Mouse (Mus musculus) liver, postnatal 0 days (tissue): ENCODE measurements around the gene Sptb. TPM values are rescaled to one million over a fixed set of nuclear protein-coding genes. Genes with fewer than 3 reads are reported as not detected.

Source experiments
- ATAC-seq: fragments of 200-750 bp; cut with Nextera tagmentation; 2 replicates; pipeline ENCODE4 v1.8.0; 2017; ENCODE audit warnings: mild to moderate bottlenecking, moderate library complexity
- DNase-seq: peaks from one replicate; pipeline ENCODE4 v3.0.0-alpha.2; 2016
- H3K27ac ChIP-seq: fragments of 300-500 bp; sonication (generic); 2 replicates; pipeline ENCODE4 v1.5.1; 2014; ENCODE audit warnings: antibody characterized with exemption, moderate library complexity, mild to moderate bottlenecking, low read depth
- H3K27me3 ChIP-seq: fragments of 300-500 bp; sonication (generic); 2 replicates; pipeline ENCODE4 v1.6.1; 2014; ENCODE audit warnings: low read length, control low read depth, mixed read lengths; ENCODE audit not compliant: insufficient read depth
- H3K36me3 ChIP-seq: fragments of 300-500 bp; sonication (generic); replicated peaks from 2 replicates; pipeline ENCODE4 v1.6.1; 2014; ENCODE audit warnings: mild to moderate bottlenecking, control low read depth, low read length, moderate library complexity, mixed read lengths; ENCODE audit not compliant: insufficient read depth
- H3K4me1 ChIP-seq: fragments of 300-500 bp; sonication (generic); 2 replicates; pipeline ENCODE4 v1.6.1; 2014; ENCODE audit warnings: antibody characterized with exemption, mild to moderate bottlenecking, control low read depth; ENCODE audit not compliant: insufficient read depth
- H3K4me2 ChIP-seq: fragments of 300-500 bp; sonication (generic); 2 replicates; pipeline ENCODE4 v1.6.1; 2014; ENCODE audit warnings: low read depth, mild to moderate bottlenecking, low read length, moderate library complexity, mixed read lengths
- H3K4me3 ChIP-seq: fragments of 300-500 bp; sonication (generic); 2 replicates; pipeline ENCODE4 v1.5.1; 2014; ENCODE audit warnings: low read depth, low read length
- H3K9ac ChIP-seq: fragments of 300-500 bp; sonication (generic); replicated peaks from 2 replicates; pipeline ENCODE4 v1.6.1; 2014; ENCODE audit warnings: mild to moderate bottlenecking, moderate library complexity
- H3K9me3 ChIP-seq: fragments of 300-500 bp; sonication (generic); 2 replicates; pipeline ENCODE4 v1.6.1; 2016; ENCODE audit warnings: mild to moderate bottlenecking, control low read depth, low read length, mixed read lengths
- CTCF ChIP-seq: sonication (generic); IDR thresholded peaks from 2 replicates; pipeline ENCODE4 v1.5.1; 2016; ENCODE audit warnings: antibody characterized with exemption, low read depth
- EP300 ChIP-seq: IDR thresholded peaks from 2 replicates; pipeline ENCODE4 v1.6.1; 2016; ENCODE audit warnings: antibody characterized with exemption, low read depth, mild to moderate bottlenecking
- WGBS: fragments of 180-500 bp; shearing (Covaris S2); extraction: QIAGEN DNeasy Blood & Tissue Kit; methylation state at CpG from one replicate; pipeline ENCODE4 v1.1.7; 2014; ENCODE audit not compliant: insufficient replicate concordance; 5-methylcytosine and 5-hydroxymethylcytosine counted together
- polyA plus RNA-seq: library from polyadenylated mRNA; unstranded; fragments of >200 nt; fragmentation: Nextera tagmentation; extraction: Ambion mirVana; gene quantifications from 2 replicates; pipeline ENCODE4 v1.2.1, GENCODE M21; 2015

The Sptb gene
- polyA plus RNA-seq, 1 experiment from 2014 or later: 14.8 TPM

DNA sequence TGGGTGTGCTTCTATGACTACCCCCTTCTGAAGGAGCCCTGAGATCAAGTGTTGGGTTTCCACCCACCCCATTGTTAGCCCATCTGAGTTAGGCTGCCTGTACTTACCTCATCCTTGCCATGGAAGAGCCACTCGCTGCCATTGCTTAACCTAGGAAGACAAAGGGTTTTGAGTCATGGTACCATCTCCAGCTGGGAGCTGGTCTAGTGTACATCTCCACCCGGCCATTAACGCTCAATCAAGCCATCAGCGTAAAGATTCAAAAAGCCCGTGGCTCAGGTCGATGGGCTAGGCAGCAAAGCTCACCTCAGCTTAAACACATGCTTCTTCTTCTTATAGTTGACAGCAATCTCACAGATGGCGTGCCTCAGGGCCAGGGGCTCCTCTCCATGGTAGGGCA, 126.9 kb downstream of the Sptb start:
- Histone ChIP-seq H3K4me3 (no peak overlapping the region), H3K4me2 (no peak overlapping the region), H3K27me3 (no peaks in the 10 kb centered on the region), H3K9ac (no peak overlapping the region), H3K4me1 (peaks cover 25% of the 10 kb centered on the region), H3K9me3 (no peaks in the 10 kb centered on the region), H3K36me3 (peaks cover 3% of the 10 kb centered on the region), H3K27ac (no peak overlapping the region)
- ATAC-seq: no peak
- TF ChIP-seq CTCF: no peak
- TF ChIP-seq EP300: no peak
- no peak for DNase-seq
- whole genome bisulfite sequencing: 80% methylated on average over 7 of the region's 7 CpGs

DNA sequence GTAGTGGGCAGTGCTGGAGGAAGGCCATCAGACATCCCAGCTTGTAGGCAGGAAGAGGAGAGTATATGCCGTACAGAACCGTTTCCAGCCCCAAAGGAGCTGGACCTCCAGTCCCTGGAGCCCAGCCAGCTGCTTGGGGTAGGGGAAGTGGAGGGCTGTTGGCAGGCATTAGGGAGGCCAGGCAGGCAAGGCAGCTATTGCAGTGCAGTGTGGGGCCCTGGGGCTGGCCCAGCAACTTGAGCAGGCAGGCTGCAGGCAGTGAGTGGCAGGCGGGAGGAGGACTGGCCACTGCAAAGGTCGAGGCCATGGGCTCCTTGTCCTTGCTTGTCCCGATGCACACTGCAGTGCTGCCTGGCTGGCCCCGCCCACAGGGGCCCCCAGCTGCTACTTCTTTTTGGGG, 127.5 kb downstream of the Sptb start:
- TF ChIP-seq EP300: no peak
- TF ChIP-seq CTCF: no peak
- H3K4me1 ChIP-seq: peaks cover 25% of the 10 kb centered on the region
- peak; percentile 7; the same call in 1 of the 2 replicates for ATAC-seq
- H3K27ac ChIP-seq: no peak overlapping the region
- no peak overlapping the region for H3K4me2 ChIP-seq
- H3K27me3 ChIP-seq: no peaks in the 10 kb centered on the region
- H3K9ac ChIP-seq: no peak overlapping the region; the same call in 1 of the 2 replicates
- 20% methylated on average over 6 of the region's 6 CpGs for WGBS
- no peak for DNase-seq
- H3K36me3 ChIP-seq: peaks cover 8% of the 10 kb centered on the region
- no peaks in the 10 kb centered on the region for H3K9me3 ChIP-seq
- no peak overlapping the region for H3K4me3 ChIP-seq

DNA sequence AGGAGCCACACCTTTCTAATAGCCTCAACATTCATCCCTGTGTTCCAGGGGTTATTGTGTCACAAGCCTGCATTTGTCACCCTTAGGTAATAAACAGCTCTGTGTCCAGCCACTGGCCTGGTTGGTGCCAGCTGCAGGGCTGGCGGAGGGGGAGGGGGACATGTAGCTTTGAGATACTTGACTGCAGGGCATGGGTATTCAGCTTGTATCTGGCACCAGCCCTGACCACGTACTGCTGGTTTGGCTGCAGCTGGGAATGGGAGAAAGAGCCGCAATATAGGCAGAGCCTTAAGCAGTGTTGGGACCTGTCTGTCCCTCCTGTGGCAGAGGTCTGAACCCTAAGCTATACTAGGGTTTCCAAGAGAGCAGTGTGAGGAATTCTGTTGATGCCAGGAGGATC, 128.2 kb downstream of the Sptb start:
- no peaks in the 10 kb centered on the region for H3K27me3 ChIP-seq
- WGBS: 83% methylated on average over 3 of the region's 3 CpGs
- H3K9me3 ChIP-seq: no peaks in the 10 kb centered on the region
- ATAC-seq (peak; percentile 22; the same call in 1 of the 2 replicates), DNase-seq (no peak)
- peaks cover 15% of the 10 kb centered on the region for H3K36me3 ChIP-seq
- no peak for TF ChIP-seq CTCF
- TF ChIP-seq EP300: no peak
- no peak overlapping the region for H3K4me3 ChIP-seq
- no peak overlapping the region for H3K4me2 ChIP-seq
- H3K4me1 ChIP-seq: peaks cover 25% of the 10 kb centered on the region
- no peak overlapping the region for H3K27ac ChIP-seq
- H3K9ac ChIP-seq: no peak overlapping the region

DNA sequence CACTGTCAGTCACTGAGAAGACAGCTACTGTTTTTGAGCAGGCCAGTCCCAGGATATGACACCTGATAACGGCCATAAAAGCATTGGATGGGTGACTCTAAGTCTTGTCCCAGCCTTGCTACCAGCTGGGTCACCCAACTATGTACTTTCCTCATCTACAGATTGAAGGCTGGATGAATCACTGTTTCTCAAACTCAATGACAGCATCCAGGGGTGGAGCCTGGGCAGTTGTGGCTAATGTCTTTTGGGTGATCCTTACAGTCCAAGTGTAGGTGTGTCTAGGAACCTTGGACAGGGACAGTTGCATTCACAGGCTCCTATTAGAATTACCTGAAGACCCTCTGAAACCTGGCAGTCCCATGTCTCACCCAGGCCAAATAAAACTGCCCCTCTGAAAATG, 130.5 kb downstream of the Sptb start:
- Histone ChIP-seq H3K4me2 (no peak overlapping the region), H3K9ac (no peak overlapping the region), H3K27me3 (no peaks in the 10 kb centered on the region), H3K4me3 (no peak overlapping the region), H3K9me3 (no peaks in the 10 kb centered on the region), H3K27ac (no peak overlapping the region), H3K4me1 (peaks cover 25% of the 10 kb centered on the region), H3K36me3 (peaks cover 38% of the 10 kb centered on the region)
- no peak for DNase-seq
- no peak for ATAC-seq
- TF ChIP-seq CTCF (no peak), EP300 (no peak)
- WGBS: 60% methylated on average over 1 of the region's 1 CpGs

DNA sequence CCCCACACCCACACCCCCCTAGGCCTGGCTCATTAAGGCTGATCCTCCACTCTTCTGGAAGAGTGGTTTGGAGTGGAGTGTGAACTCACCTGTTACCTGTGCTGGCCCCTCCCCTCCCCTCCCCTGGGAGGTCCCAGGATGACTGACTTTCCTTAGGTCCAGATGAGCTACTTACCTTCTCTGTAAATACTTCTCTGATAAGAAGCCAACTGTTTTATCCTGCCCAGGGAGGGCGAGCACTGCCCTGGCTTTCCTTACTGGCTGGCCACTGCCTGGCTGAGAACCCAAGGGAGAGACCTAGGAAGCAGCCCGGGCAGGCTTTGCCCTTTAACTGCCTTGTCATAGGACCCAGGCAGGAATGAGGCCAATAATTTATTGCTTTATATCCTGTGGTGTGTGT, 131.9 kb downstream of the Sptb start:
- peaks cover 47% of the 10 kb centered on the region for H3K36me3 ChIP-seq
- 67% methylated on average over 2 of the region's 2 CpGs for WGBS
- H3K27me3 ChIP-seq: no peaks in the 10 kb centered on the region
- ATAC-seq (no peak), DNase-seq (no peak)
- H3K27ac ChIP-seq: no peak overlapping the region
- H3K4me3 ChIP-seq: no peak overlapping the region
- H3K4me1 ChIP-seq: peaks cover 25% of the 10 kb centered on the region
- no peak for TF ChIP-seq CTCF
- no peak for TF ChIP-seq EP300
- no peak overlapping the region for H3K9ac ChIP-seq
- no peaks in the 10 kb centered on the region for H3K9me3 ChIP-seq
- no peak overlapping the region for H3K4me2 ChIP-seq

DNA sequence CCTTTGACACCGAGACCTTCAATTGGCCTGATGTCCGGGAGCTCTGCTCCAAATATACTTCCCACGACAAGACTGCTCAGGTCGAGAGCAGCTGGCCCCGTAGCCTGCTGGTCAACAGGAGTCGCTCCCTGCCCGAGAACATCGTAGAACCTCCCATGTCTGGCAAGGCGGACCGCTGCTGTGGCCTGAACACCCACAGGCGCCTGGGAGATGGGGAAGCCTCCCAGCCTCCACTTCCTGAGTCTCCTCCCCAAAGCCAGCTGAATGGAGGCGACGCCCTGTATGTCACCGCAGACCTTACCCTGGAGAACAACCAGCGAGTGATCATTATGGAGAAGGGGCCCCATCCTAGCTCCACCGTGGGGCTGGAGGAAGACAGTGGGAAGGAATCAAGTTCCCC, 132.5 kb downstream of the Sptb start:
- Histone ChIP-seq H3K4me1 (peaks cover 20% of the 10 kb centered on the region), H3K9me3 (no peaks in the 10 kb centered on the region), H3K27me3 (no peaks in the 10 kb centered on the region), H3K36me3 (peaks cover 48% of the 10 kb centered on the region), H3K9ac (no peak overlapping the region), H3K4me3 (no peak overlapping the region), H3K4me2 (no peak overlapping the region), H3K27ac (no peak overlapping the region)
- DNase-seq: no peak
- TF ChIP-seq EP300: no peak
- no peak for TF ChIP-seq CTCF
- no peak for ATAC-seq
- WGBS: 75% methylated on average over 16 of the region's 16 CpGs

DNA sequence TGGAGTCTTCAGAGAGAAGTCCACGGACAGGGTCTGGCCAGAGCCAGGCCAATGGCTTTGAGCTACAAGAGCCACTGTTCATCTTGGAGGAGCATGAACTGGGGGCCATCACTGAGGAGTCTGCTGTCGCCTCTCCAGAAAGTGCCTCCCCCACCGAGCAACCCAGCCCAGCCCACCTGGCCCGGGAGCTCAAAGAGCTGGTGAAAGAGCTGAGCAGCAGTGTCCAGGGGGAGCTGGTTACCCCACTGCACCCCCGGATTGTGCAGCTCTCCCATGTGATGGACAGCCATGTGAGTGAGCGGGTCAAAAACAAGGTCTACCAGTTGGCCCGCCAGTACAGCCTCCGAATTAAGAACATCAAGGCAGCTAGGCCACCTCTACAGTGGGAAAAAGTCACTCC, 133.5 kb downstream of the Sptb start:
- Histone ChIP-seq H3K27me3 (no peaks in the 10 kb centered on the region), H3K27ac (no peak overlapping the region), H3K4me1 (peaks cover 17% of the 10 kb centered on the region), H3K36me3 (peaks cover 58% of the 10 kb centered on the region), H3K4me3 (no peak overlapping the region), H3K9me3 (no peaks in the 10 kb centered on the region), H3K9ac (no peak overlapping the region), H3K4me2 (no peak overlapping the region)
- TF ChIP-seq EP300: no peak
- TF ChIP-seq CTCF: no peak
- DNase-seq (no peak), ATAC-seq (no peak)
- WGBS: 81% methylated on average over 8 of the region's 8 CpGs
